Mouse (Mus musculus): ENCODE measurements around the gene Epm2aip1. TPM values are rescaled to one million over a fixed set of nuclear protein-coding genes. Genes with fewer than 3 reads are reported as not detected.

The Epm2aip1 gene
- polyA plus RNA-seq (2012; ENCODE audit: low replicate concordance): 1.2 and 2.0 TPM in 2 replicates

DNA sequence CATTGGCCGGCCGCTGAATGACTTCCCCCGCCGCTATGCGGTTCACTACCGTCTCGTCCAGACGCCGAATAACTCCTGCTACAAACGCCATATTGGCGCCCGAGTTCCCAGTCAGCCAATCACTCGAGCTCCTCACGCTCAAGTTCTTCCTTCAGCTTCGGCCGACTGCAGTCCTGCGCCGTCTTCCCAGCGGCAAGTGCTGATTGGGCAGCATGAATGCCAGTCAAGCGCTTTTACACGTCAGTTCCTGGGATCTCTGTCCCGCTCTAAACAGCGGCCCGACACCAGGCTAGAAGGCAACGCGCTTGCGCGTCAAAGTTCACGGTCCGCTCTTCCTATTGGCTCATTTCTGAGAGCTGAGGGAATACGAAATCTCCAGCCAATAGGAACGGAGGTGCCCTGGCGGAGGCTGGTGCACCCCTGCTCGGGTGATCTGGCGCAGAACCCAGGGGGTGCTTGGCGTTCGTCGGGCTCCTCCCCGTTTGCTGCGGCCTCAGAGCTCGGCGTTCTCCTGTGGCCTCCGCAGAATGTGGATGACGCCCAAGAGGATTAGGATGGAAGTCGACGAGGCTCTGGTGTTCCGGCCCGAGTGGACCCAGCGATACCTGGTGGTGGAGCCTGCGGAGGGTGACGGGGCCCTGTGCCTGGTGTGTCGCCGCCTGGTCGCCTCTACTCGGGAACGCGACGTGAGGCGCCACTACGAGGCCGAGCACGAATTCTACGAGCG is at the start of gene Epm2aip1, which contains the start of gene Mlh1:
Epm2aip1 (plus strand) TSS at position 496 of the 727 bp plus-strand sequence.
Mlh1 (minus strand) TSS at position 358 of the 727 bp plus-strand sequence.

DNA sequence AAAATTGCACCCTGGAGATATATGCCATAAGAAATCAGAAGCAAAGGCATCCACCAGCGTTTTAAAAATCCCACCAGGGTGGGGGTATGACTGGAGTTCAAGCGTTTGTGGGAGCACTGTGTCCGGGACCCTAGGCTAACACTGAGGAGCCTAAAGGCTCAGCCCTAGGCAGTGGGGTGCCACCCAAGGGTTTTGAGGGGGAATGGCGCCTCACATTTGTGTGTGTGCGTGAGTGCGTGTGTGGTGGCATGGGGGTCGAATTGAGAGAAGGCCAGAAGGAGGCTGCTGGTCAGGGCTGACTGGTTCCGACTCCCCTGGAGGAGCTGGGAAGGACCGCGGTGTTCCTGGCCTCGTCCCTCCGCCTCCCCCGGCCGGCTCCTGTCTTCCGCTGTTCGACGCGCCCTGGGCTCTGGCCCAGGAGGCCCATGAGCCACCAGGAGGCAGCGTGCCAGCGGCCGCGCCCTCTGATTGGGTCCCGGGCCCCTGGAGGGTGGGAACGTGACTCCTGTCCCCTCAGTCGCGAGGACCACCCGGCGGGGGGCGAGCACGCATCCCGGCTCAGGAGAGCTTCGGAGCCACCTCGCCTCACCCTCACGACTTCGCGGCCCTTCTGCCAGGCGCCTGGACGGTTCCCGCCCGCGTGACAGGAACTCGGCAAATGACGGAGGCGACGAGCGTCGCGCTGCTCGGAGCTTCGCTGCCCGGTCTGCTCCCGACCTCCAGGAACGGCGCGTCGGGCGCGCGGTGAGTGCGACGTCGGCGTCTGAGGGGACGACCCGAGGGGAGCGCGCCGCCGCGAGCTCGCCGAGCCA is 39.5 kb downstream of the Epm2aip1 start, which contains the start of gene Trank1:
Trank1 (plus strand) TSS at position 709 of the 812 bp plus-strand sequence.

Other genes starting within 250 kb of the Epm2aip1 start
- gene Ccrl2, start 214.4 kb upstream of the Epm2aip1 start, polyA plus RNA-seq (2012; ENCODE audit: low replicate concordance): 0.28 and 2.0 TPM in 2 replicates
- gene Lrrfip2, start 154.3 kb upstream of the Epm2aip1 start, polyA plus RNA-seq (2012; ENCODE audit: low replicate concordance): 6.9 and 11.3 TPM in 2 replicates
- gene Mlh1, start 138 bp upstream of the Epm2aip1 start, polyA plus RNA-seq (2012; ENCODE audit: low replicate concordance): 5.1 and 12.1 TPM in 2 replicates
- gene Trank1, start 39.8 kb downstream of the Epm2aip1 start, polyA plus RNA-seq (2012; ENCODE audit: low replicate concordance): not detected in 2 replicates
- 0.06 TPM in 1 of 2 replicates, not detected in the other for gene Dclk3, start 167.2 kb downstream of the Epm2aip1 start, polyA plus RNA-seq (2012; ENCODE audit: low replicate concordance)